Mouse (Mus musculus) spleen, adult 18-20 months (tissue): ENCODE data around the gene G2e3.

Source experiments
- DNase-seq, 2 experiments: peaks; one replicate each; pipeline ENCODE4 v3.0.0; 2022; ENCODE audit warnings: mixed read lengths in 2 of 2

The G2e3 gene

DNA sequence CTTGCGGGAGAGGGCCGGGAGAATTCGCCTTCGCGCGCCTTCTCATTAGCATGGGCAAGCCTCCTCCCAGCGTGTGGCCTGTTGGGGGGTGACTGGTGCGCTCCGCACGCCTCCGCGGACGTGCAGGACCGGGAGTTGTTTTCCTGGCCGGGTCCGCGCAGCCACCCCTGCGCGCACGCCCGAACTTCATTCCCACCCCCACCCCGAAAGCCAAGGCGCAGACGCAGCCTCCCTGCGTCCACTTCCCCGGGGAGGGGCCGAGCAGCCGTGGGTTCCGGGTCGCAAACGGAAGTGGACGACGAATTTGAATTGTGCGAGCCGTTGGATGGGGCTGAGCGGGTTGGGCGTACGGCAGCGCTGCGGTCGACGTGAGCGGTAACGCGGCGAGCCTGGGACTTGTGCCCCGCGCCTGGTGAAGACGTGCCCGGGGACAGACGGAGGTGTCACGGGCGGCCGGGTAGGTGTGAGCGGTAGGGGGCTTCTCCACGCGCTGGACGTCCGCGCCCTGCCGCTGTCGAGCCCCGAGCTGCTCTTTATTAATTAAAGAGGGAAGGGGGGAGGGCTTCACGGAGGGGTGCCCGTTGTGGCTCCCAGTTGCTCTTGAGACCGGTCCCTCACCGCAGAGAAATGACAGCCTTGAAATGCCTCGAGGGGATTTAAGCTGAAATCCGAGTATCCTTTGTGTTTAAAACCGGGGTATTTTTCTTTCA, at the start of gene G2e3:
Gene G2e3, plus strand, starts transcription at position 74 of the 710 bp plus-strand sequence.
- peak; percentile 76 to 77 for DNase-seq

DNA sequence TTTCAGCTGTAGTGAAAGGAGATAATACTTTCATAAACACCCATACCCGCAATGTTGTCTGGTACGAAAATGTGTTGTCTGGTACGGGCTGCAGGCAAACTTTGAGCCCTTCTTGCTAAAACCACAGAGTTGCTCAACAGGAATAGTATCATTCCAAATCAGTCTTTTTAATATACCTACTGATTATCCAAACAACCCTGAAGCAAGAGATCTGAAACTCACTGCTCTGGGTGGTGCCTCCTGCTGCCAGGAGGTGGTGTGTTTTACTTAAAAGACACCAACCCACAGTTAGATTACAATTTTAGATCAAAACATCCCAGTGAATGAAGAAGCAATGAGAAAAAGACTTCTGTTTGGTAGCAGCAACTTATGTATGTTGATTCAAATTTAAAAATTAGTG, 24.3 kb upstream of the G2e3 start:
- no peak for DNase-seq

DNA sequence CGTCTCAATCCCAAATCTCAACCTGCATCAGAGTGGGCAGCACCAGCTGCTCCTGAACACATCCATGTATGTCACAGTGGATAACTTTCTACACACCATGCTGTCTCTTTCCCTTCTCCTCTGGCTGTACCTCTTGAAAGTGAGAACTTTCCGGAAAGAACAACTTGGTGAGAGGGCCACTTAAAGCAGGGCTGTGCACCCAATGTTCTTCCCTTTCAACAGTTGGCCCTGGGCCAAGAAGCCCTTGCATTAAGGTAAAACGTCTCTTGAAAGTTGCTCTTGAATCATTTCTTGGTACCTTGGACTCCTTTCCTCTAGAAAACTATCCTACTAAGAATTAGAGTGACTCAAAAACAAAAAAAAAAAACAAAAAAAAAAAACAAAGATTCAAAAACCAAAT, 21.0 kb upstream of the G2e3 start:
- DNase-seq = no peak

DNA sequence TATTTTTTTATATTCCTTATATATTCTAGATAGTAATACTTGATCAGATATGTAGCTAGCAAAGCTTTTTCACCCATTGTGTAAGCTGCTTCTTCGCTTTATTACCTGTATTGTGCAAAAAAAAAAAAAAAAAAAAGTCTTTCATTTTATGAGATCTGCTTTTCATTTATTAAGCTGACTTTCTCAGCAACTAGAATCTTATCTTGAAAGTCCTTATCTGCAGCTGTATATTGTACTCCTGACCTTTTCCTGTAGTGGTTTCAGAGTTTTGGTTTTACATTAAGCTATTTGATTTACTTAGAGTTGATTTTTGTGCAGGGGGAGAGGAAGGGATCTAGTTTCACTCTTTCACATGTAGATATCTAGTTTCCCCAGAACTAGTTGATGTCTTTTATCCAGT, 10.8 kb upstream of the G2e3 start:
- no peak for DNase-seq

DNA sequence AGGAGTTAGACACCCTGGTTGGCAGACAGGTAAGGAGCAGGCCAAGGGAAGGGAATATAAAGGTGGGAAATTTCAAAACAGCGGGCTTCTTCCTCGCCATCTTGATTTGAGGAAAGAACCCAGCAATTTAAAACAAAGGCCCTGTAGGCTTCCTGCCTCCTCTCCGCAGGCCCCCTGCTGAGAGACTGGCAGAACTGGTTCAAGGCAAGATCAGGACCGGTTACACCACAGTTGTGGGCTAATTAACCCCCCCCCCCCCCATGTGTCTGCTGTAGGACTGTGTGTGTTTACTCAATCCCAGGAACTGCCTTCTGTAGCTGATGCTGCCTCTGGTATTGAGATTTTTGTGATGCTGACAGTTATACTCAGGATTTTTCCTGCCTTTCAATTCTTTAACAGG, 1.7 kb upstream of the G2e3 start:
- DNase-seq = no peak

DNA sequence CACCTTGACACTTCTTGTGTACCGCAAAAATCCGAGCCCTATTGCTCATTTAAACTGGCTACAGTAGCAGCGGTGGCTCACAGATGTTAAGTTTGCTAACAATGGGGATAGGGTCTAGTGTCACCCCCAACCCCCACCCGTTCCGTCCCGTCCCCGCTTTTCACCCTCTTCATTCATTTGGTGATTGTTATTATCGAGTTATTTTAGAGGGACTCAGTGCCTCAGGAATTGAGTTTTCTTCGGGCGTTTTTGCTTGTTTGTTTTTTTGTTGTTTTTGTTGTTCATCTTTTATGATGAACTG, 787 bp downstream of the G2e3 start:
- no peak for DNase-seq

DNA sequence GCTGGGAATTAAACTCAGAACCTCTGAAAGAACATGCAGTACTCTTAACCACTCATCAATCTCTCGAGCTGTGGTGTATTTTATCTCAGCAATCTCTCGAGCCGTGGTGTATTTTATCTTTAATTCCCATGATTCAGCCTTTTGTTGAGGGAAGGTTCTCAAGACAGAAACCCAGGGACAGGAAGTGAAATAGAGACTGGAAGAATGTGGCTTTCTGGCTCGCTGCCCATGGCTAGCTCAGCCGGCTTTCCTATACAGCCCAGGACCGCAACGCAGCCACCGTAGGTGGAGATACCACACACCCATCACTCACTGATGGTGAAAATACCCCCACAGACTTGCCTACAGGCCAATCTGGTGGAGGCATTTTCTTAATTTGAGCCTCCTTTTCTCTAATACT, 7.4 kb downstream of the G2e3 start:
- DNase-seq = peak in 1 of 2 experiments; percentile 9

DNA sequence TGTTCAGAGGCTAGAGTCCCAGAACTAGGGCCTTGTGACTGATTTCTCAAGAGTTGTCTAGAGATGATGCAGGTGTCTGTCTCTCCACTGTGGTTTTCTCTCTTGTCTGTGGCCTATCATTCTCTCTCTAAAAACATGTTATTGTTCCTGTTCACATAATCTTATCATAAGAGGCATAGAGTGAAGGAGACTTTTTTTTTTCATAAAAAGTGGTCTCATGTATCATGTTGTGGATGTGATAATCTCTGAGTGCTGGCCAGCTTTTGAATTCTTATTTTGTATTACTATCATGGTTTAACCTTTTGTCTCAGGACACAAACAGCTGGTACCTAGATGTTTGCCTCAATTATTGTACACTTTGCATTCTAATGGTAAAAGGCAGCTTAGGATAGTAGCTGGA, 13.4 kb downstream of the G2e3 start:
- no peak for DNase-seq

DNA sequence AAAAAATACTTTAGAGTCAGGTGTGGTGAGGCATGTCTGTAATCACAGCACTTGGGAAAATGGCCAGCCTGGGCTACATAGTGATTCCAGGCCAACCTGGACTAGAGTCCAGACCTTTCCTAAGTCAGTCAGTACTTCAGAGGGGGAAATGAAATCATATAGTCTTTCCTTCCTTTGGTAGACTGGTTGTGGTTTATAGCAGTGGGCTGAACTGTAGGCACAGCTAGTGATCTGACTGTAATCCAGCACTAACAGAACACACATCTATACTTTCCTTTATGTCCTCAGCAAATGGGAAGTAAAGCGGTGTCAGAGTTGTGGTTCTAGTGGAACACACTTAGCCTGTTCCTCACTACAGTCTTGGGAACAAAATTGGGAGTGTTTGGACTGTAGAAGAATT, 15.0 kb downstream of the G2e3 start:
- DNase-seq = no peak

DNA sequence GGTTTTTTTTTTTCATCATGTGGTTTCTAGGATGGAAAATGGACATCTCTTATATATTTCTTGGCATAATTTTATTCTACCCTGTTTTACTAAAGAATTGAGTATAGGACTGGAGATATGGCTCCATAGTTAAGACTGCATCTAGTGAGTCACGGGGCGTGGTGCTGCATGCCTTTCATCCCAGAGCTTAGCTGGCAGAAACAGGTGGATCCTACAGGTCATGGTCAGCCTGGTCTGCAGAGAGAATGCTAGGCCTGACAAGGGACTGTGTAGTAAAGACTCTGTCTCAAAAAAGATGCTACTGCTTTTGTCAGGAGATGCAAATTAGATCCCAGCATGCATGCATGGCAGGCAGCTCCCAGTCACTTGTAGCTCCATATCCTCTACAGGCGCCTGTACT, 20.6 kb downstream of the G2e3 start:
- DNase-seq = no peak

DNA sequence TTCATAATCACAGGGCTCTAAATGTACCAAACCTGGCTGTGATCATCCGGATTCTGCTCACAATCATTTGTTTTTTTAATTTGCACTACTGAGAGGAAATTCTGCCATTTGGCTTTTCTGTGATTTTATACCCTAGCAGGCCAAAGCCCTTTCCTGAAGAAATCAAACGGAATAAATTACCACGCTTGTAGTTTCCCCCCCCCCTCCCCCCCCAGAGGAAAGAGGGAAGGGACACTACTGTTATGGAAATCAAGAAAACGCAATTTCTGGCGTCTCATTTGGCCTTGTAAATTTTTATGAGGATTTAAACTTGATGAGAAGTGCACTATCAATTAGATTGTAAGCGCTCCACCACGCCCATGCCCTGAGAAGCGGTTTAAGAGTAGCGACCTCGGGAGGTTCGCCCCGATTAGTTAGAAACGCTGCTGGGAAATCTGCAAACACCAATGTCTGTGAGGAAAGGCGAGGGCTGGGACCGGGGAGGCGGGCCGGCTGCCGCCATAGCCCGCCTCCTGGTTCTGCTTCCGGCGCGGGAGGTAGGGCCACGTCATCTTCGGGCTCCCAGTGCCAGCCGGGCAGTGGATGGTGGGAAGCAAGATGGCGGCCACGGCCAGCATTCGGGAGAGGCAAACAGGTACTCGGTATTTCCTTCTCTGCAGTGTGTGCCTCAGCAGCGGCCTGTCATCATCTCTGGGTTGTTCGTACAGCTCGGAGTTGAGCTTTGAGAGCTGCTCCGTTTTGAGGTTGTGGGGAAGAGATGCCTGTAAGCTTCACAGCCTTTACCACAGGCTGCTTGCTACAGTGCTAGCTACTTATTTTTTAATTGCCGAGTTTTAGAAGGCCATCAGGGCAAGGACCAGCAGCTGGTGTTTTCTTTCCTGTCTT, 29.4 kb downstream of the G2e3 start, which contains the start of gene Scfd1:
Gene Scfd1, plus strand, starts transcription at position 508 of the 885 bp plus-strand sequence.
- DNase-seq = peak; percentile 81 to 83

DNA sequence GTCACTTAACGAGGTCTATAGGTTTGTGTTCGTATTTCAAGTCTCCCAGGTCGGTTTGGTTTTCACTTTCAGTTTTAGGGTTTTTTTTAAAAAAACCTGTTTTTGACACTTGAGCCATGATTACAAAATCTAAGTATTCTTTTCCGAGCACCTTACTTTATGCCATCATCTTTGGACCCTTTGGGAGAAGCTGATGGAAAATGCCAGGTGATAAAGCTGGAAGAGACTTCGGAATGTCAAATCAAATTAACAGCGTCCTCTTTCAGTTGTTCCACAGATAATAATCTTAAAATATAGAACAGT, 30.0 kb downstream of the G2e3 start:
- DNase-seq = no peak

DNA sequence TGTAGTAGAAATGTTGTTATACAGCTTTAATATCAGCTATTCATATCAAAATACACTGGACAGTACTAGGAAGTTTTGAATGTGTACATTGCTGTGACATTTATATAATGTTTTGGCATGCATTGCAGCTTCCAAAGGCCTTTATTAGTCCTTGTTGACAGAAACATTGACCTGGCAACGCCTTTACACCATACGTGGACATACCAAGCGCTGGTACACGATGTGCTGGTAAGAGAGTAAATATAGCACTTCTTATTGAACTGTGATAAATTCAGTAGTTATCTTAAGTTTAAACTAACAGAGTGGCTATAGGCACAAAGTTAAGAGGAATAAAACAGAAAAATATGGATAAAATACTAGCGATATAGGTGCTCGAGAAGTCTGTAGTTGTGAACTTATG, 52.0 kb downstream of the G2e3 start:
- DNase-seq = no peak

DNA sequence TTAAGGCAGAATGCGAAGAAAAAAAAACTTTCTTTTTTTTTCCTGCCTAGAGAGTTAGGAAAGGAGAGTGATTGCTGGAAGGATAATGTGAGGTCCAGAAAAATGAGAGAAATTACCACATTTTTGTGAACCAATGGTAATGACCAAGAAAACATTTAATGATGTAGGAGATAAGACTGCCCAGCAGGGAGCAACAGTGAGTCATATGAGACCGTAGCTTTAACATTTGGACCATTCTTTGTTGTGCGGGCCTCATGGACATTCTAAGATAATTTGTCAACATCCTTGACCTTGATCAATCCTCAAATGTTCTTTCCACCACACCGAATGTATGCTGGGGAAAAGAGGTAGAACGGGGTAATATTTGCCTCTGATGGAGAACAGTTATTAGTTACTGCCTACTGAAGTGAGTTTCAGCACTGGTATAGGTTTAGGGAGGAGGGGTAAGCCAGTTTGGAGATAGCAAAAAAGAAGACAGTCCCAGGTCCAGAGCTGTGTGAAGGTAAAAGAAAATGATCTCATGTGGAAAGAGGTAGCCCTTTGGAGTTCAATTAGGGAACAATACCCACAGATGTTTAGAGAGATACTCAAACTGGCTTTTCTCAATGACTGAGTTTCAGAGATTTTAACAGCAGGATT, 54.3 kb downstream of the G2e3 start:
- peak in 1 of 2 experiments; percentile 9 for DNase-seq

DNA sequence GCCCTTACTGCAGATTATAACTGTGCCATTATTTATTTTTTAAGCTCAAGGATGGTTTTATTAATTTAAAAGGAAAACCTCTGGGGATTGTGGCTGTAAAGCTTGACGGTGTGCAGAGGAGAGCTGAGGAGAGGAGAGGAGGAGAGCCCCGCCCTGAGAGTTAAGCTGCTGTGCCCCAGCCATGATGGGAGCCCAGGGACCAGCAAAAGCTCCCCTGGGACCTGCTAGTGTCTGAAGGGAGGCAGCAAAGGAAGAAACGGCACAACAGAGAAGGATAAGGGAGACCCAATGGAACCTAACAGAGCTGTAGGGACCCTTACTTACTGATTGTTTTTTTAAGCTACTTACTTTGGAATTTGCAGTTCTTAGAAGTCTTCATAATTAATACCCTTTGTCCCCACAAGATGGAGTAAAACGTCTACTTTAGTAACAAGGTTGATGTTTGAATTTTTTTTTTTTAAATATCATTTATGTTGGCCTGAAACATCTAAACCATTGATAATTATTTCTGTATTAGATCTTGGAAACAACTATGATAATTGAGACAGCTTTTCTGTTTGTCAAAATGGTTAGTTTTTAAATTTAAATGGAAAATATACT, 56.2 kb downstream of the G2e3 start:
- DNase-seq = no peak

DNA sequence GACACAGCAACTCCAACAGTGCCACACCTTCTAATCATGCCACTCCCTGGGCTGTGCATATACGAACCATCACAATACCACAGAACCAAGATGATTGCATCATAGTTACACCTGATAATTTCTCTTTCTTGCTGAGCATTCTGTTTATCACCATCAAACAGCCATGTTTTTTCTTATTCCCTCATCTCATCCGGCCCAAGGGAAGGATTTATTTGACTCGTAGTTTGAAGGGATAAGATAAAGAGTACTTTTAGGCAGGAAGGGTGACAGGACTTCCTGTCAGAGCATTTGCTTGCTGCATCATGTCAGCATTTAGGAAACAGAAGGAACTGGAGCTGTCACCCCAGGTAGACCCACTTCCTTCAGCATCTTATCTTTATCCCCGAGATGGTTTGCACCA, 63.5 kb downstream of the G2e3 start:
- no peak for DNase-seq
